Mouse (Mus musculus) intestine, embryonic 14.5 days (tissue): ENCODE data around the gene Gm10234. TPM values are rescaled to one million over a fixed set of nuclear protein-coding genes. Genes with fewer than 3 reads are reported as not detected.

Experiments used
- ATAC-seq: fragments of 200-750 bp; cut with Nextera tagmentation; replicated peaks from 2 replicates; pipeline ENCODE4 v1.8.0; 2017; ENCODE audit warnings: low read depth, moderate number of reproducible peaks, moderate TSS enrichment, moderate library complexity; ENCODE audit not compliant: low FRiP score, low TSS enrichment
- DNase-seq: peaks from one replicate; pipeline ENCODE4 v3.0.0-alpha.2; 2018; ENCODE audit warnings: low spot score
- H3K27ac ChIP-seq: fragments of 300-500 bp; sonication (generic); 2 replicates; pipeline ENCODE4 v1.5.1; 2014; ENCODE audit warnings: low read depth, mild to moderate bottlenecking, control low read depth
- H3K27me3 ChIP-seq: fragments of 300-500 bp; sonication (generic); replicated peaks from 2 replicates; pipeline ENCODE4 v1.6.1; 2014; ENCODE audit warnings: low read length, control low read depth; ENCODE audit not compliant: control insufficient read depth, insufficient read depth
- H3K36me3 ChIP-seq: fragments of 300-500 bp; sonication (generic); 2 replicates; pipeline ENCODE4 v1.6.1; 2014; ENCODE audit warnings: low read length, control low read depth; ENCODE audit not compliant: control insufficient read depth, insufficient read depth
- H3K4me1 ChIP-seq: fragments of 300-500 bp; sonication (generic); replicated peaks from 2 replicates; pipeline ENCODE4 v1.6.1; 2014; ENCODE audit warnings: low read length, control low read depth, mixed read lengths; ENCODE audit not compliant: control insufficient read depth, insufficient read depth
- H3K4me2 ChIP-seq: fragments of 300-500 bp; sonication (generic); 2 replicates; pipeline ENCODE4 v1.6.1; 2014; ENCODE audit warnings: low read length
- H3K4me3 ChIP-seq: fragments of 300-500 bp; sonication (generic); 2 replicates; pipeline ENCODE4 v1.5.1; 2014; ENCODE audit warnings: low read depth, low read length, control low read depth, mixed read lengths
- H3K9ac ChIP-seq: fragments of 300-500 bp; sonication (generic); 2 replicates; pipeline ENCODE4 v1.6.1; 2014; ENCODE audit warnings: mild to moderate bottlenecking, low read length
- H3K9me3 ChIP-seq: fragments of 300-500 bp; sonication (generic); 2 replicates; pipeline ENCODE4 v1.6.1; 2016; ENCODE audit warnings: low read length, control low read depth; ENCODE audit not compliant: control insufficient read depth
- WGBS: fragments of 180-500 bp; shearing (Covaris S2); extraction: QIAGEN DNeasy Blood & Tissue Kit; methylation state at CpG from one replicate; pipeline ENCODE4 v1.1.7; 2014; 5-methylcytosine and 5-hydroxymethylcytosine counted together
- polyA plus RNA-seq: library from polyadenylated mRNA; unstranded; fragments of >200 nt; fragmentation: Nextera tagmentation; extraction: Ambion mirVana; gene quantifications from 2 replicates; pipeline ENCODE4 v1.2.1, GENCODE M21; 2014

Gm10234 gene
- not detected in 2 replicates for polyA plus RNA-seq

- ATAC-seq (no peak), DNase-seq (no peak)
- Histone ChIP-seq H3K4me3 (no peak within 1 kb of the TSS), H3K9ac (no peak within 1 kb of the TSS), H3K9me3 (no peaks in the 10 kb centered on the region), H3K4me2 (no peak within 1 kb of the TSS), H3K27ac (no peak within 1 kb of the TSS), H3K4me1 (no peaks in the 10 kb centered on the region), H3K27me3 (no peaks in the 10 kb centered on the region), H3K36me3 (no peaks in the 10 kb centered on the region)
Measured at GRCm38 (mm10) chr6:95321812-95322211, at the start of gene Gm10234. TSS of gene Gm10234 (plus strand) at chr6:95322112.

GRCm38 (mm10) chr6:95277633-95278032 lies 44.3 kb upstream of the Gm10234 start:
- 85% methylated on average over 1 of the region's 1 CpGs for WGBS
- ATAC-seq, result no peak
- Histone ChIP-seq H3K27me3 (no peaks in the 10 kb centered on the region), H3K4me2 (no peak overlapping the region), H3K4me1 (no peaks in the 10 kb centered on the region), H3K27ac (no peak overlapping the region), H3K9me3 (no peaks in the 10 kb centered on the region), H3K36me3 (no peaks in the 10 kb centered on the region), H3K4me3 (no peak overlapping the region), H3K9ac (no peak overlapping the region)
- no peak for DNase-seq

GRCm38 (mm10) chr6:95296025-95296424 lies 25.9 kb upstream of the Gm10234 start:
- no peak overlapping the region for H3K9ac ChIP-seq
- 81% methylated on average over 4 of the region's 4 CpGs for WGBS
- H3K4me3 ChIP-seq, result no peak overlapping the region
- no peak for ATAC-seq
- no peak overlapping the region for H3K27ac ChIP-seq
- H3K27me3 ChIP-seq, result no peaks in the 10 kb centered on the region
- no peaks in the 10 kb centered on the region for H3K4me1 ChIP-seq
- no peak for DNase-seq
- no peaks in the 10 kb centered on the region for H3K9me3 ChIP-seq
- H3K36me3 ChIP-seq, result no peaks in the 10 kb centered on the region
- no peak overlapping the region for H3K4me2 ChIP-seq

GRCm38 (mm10) chr6:95298387-95298786 lies 23.5 kb upstream of the Gm10234 start:
- WGBS, result 72% methylated on average over 3 of the region's 3 CpGs
- DNase-seq (no peak), ATAC-seq (no peak)
- Histone ChIP-seq H3K36me3 (no peaks in the 10 kb centered on the region), H3K9ac (no peak overlapping the region), H3K4me2 (no peak overlapping the region), H3K4me3 (no peak overlapping the region), H3K4me1 (no peaks in the 10 kb centered on the region), H3K27me3 (no peaks in the 10 kb centered on the region), H3K9me3 (no peaks in the 10 kb centered on the region), H3K27ac (no peak overlapping the region)

GRCm38 (mm10) chr6:95300658-95301057 lies 21.3 kb upstream of the Gm10234 start:
- Histone ChIP-seq H3K27me3 (no peaks in the 10 kb centered on the region), H3K27ac (no peak overlapping the region), H3K36me3 (no peaks in the 10 kb centered on the region), H3K4me1 (no peaks in the 10 kb centered on the region), H3K9ac (no peak overlapping the region), H3K9me3 (no peaks in the 10 kb centered on the region), H3K4me3 (no peak overlapping the region), H3K4me2 (no peak overlapping the region)
- no peak for DNase-seq
- ATAC-seq, result no peak
- 70% methylated on average over 2 of the region's 2 CpGs for WGBS

GRCm38 (mm10) chr6:95331191-95331590 lies 9.3 kb downstream of the Gm10234 start:
- no peaks in the 10 kb centered on the region for H3K9me3 ChIP-seq
- DNase-seq (no peak), ATAC-seq (no peak)
- no peaks in the 10 kb centered on the region for H3K36me3 ChIP-seq
- WGBS, result 72% methylated on average over 5 of the region's 5 CpGs
- H3K27me3 ChIP-seq, result no peaks in the 10 kb centered on the region
- no peak overlapping the region for H3K4me3 ChIP-seq
- no peak overlapping the region for H3K9ac ChIP-seq
- H3K4me1 ChIP-seq, result no peaks in the 10 kb centered on the region
- H3K27ac ChIP-seq, result no peak overlapping the region
- H3K4me2 ChIP-seq, result no peak overlapping the region

- ATAC-seq, result no peak; the same call in 1 of the 2 replicates
- Histone ChIP-seq H3K9ac (no peak overlapping the region), H3K4me1 (no peaks in the 10 kb centered on the region), H3K4me3 (no peak overlapping the region), H3K9me3 (no peaks in the 10 kb centered on the region), H3K4me2 (no peak overlapping the region), H3K27ac (0 out of 2 replicates have a peak overlapping the region, but pooled peaks have one; percentile 11), H3K36me3 (no peaks in the 10 kb centered on the region), H3K27me3 (no peaks in the 10 kb centered on the region)
- no peak for DNase-seq
- WGBS, result 60% methylated on average over 6 of the region's 6 CpGs
Measured at GRCm38 (mm10) chr6:95334781-95335180, 12.9 kb downstream of the Gm10234 start.

- no peaks in the 10 kb centered on the region for H3K9me3 ChIP-seq
- H3K27ac ChIP-seq, result no peak overlapping the region
- H3K27me3 ChIP-seq, result no peaks in the 10 kb centered on the region
- H3K4me2 ChIP-seq, result no peak overlapping the region
- H3K4me1 ChIP-seq, result no peaks in the 10 kb centered on the region
- H3K4me3 ChIP-seq, result no peak overlapping the region
- no peak overlapping the region for H3K9ac ChIP-seq
- ATAC-seq (no peak), DNase-seq (no peak)
- no peaks in the 10 kb centered on the region for H3K36me3 ChIP-seq
Measured at GRCm38 (mm10) chr6:95349378-95349777, 27.5 kb downstream of the Gm10234 start.

GRCm38 (mm10) chr6:95353043-95353442 lies 31.1 kb downstream of the Gm10234 start:
- Histone ChIP-seq H3K27ac (no peak overlapping the region), H3K9ac (no peak overlapping the region), H3K9me3 (no peaks in the 10 kb centered on the region), H3K36me3 (no peaks in the 10 kb centered on the region), H3K27me3 (no peaks in the 10 kb centered on the region), H3K4me2 (no peak overlapping the region), H3K4me1 (no peaks in the 10 kb centered on the region), H3K4me3 (no peak overlapping the region)
- ATAC-seq, result no peak
- 88% methylated on average over 7 of the region's 7 CpGs for WGBS
- DNase-seq, result no peak
